In the genomic region with DNA sequence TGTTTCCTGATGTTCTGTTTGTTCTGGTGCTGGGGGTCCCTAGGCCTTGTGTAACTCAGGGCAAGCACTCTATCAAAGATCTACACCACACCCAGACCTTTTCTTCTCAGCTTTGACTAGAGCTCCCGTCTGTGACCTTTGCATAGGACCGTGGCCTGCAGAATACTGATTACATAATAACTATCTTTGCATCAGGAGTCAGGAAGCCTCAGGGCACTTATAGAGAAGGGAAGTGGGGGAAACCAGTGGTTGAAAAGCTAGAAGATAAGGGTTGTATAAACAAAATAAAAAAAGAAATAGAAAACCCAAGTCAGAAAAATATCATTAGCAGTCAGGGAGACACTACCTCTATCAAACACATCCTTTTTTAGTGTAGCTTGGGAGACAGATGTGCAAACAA, we compare ENCODE assay signal across 19 mouse cellular contexts. TPM values are rescaled to one million over a fixed set of nuclear protein-coding genes. Genes with fewer than 3 reads are reported as not detected.
DNase-seq lines count a peak whose midpoint lies in the region; ATAC-seq lines count a peak whose summit lies in the region.
"Had no signal": no experiment of that assay in that cellular context is flagged by ENCODE, and none has a peak within 500 bp of the region (broad histone marks: within the 10 kb centered on the region; RNA-seq: fewer than 3 reads in every experiment).

No protein-coding gene starts in this region.

- H3K4me3 ChIP-seq in erythroblast, embryonic 14.5 days (replicated peaks), result peak overlapping the region; percentile 67
- H3K4me3 ChIP-seq in liver, embryonic 13.5 days (replicated peaks), result peak overlapping the region; percentile 12
- H3K4me3 ChIP-seq in midbrain, embryonic 11.5 days (ENCODE audit: low read depth, low read length), result no peak overlapping the region
- H3K4me3 ChIP-seq: forebrain, embryonic 15.5 days; hindbrain, embryonic 15.5 days; limb, embryonic 10.5 days; midbrain, embryonic 12.5 days had no signal

- H3K27ac ChIP-seq in liver, embryonic 13.5 days, result peak overlapping the region; percentile 95
- H3K27ac ChIP-seq in midbrain, embryonic 11.5 days (ENCODE audit: low read depth, low read length), result no peak overlapping the region
- H3K27ac ChIP-seq: forebrain, embryonic 15.5 days; hindbrain, embryonic 15.5 days; limb, embryonic 10.5 days; midbrain, embryonic 12.5 days had no signal

- H3K36me3 ChIP-seq in erythroblast, embryonic 14.5 days (ENCODE audit: control insufficient read depth), result peaks cover 17% of the 10 kb centered on the region
- H3K36me3 ChIP-seq in liver, embryonic 13.5 days, result no peaks in the 10 kb centered on the region
- H3K36me3 ChIP-seq in midbrain, embryonic 11.5 days (ENCODE audit: control insufficient read depth, insufficient read depth, low read length), result no peaks in the 10 kb centered on the region
- H3K36me3 ChIP-seq: forebrain, embryonic 15.5 days; hindbrain, embryonic 15.5 days; limb, embryonic 10.5 days; midbrain, embryonic 12.5 days had no signal

- peaks cover 88% of the 10 kb centered on the region for H3K4me1 ChIP-seq in erythroblast, embryonic 14.5 days (ENCODE audit: control insufficient read depth)
- H3K4me1 ChIP-seq in liver, embryonic 13.5 days (replicated peaks), result peaks cover 77% of the 10 kb centered on the region
- H3K4me1 ChIP-seq in midbrain, embryonic 11.5 days (ENCODE audit: control insufficient read depth, insufficient read depth, low read length), result no peaks in the 10 kb centered on the region
- H3K4me1 ChIP-seq: forebrain, embryonic 15.5 days; hindbrain, embryonic 15.5 days; limb, embryonic 10.5 days; midbrain, embryonic 12.5 days had no signal

- 5% methylated on average over 2 of the region's 2 CpGs for WGBS in liver, embryonic 13.5 days (ENCODE audit: insufficient replicate concordance)
- 92% methylated on average over 2 of the region's 2 CpGs for WGBS in midbrain, embryonic 11.5 days

- no peaks in the 10 kb centered on the region for H3K27me3 ChIP-seq in erythroblast, embryonic 14.5 days (ENCODE audit: control insufficient read depth)
- no peaks in the 10 kb centered on the region for H3K27me3 ChIP-seq in liver, embryonic 13.5 days
- H3K27me3 ChIP-seq in midbrain, embryonic 11.5 days (ENCODE audit: control insufficient read depth, insufficient read depth, low read length), result no peaks in the 10 kb centered on the region
- H3K27me3 ChIP-seq: forebrain, embryonic 15.5 days; hindbrain, embryonic 15.5 days; midbrain, embryonic 12.5 days had no signal

- H3K4me2 ChIP-seq in liver, embryonic 13.5 days, result peak overlapping the region; percentile 54
- H3K4me2 ChIP-seq in midbrain, embryonic 11.5 days, result no peak overlapping the region
- H3K4me2 ChIP-seq: forebrain, embryonic 15.5 days; hindbrain, embryonic 15.5 days; midbrain, embryonic 12.5 days had no signal

- no peaks in the 10 kb centered on the region for H3K9me3 ChIP-seq in erythroblast, embryonic 14.5 days (ENCODE audit: control insufficient read depth, low read length)
- no peaks in the 10 kb centered on the region for H3K9me3 ChIP-seq in liver, embryonic 13.5 days (replicated peaks)
- H3K9me3 ChIP-seq in midbrain, embryonic 11.5 days (ENCODE audit: control insufficient read depth, low read length), result no peaks in the 10 kb centered on the region
- H3K9me3 ChIP-seq: forebrain, embryonic 15.5 days; hindbrain, embryonic 15.5 days; limb, embryonic 10.5 days had no signal

- H3K9ac ChIP-seq in liver, embryonic 13.5 days, result peak overlapping the region; percentile 59
- no peak overlapping the region for H3K9ac ChIP-seq in midbrain, embryonic 11.5 days (ENCODE audit: low read length)
- H3K9ac ChIP-seq: forebrain, embryonic 15.5 days; hindbrain, embryonic 15.5 days; midbrain, embryonic 12.5 days had no signal

- DNase-seq in MEL-GATA-1-ER (ENCODE audit: extremely low read depth, low read depth), result peak; percentile 93
- DNase-seq in liver, embryonic 13.5 days, result no peak
- no peak for DNase-seq in lung, postnatal 4 days
- no peak for DNase-seq in midbrain, embryonic 11.5 days (ENCODE audit: low spot score, missing footprints)
- DNase-seq in retina, postnatal 1 day, result no peak
- no peak for DNase-seq in thymus, postnatal 10 days (ENCODE audit: low spot score in 2 of 2)
- DNase-seq: cerebellum, adult 8-10 months; heart, postnatal 4 days; kidney, postnatal 36 days; lung, adult 18-20 months; lung, postnatal 14 days; right cerebral cortex, adult 18-20 months; thymus, postnatal 4 days had no signal

- peak; percentile 39 for ATAC-seq in liver, embryonic 13.5 days (ENCODE audit: low read depth)
- ATAC-seq in midbrain, embryonic 11.5 days (ENCODE audit: low FRiP score), result no peak
- ATAC-seq: forebrain, embryonic 15.5 days; intestine, embryonic 16.5 days had no signal

RNA-seq across cellular contexts. Expression of a gene that starts 20.6 kb away (rescaled TPM):
- 0.40 and 0.52 TPM in 2 replicates for polyA plus RNA-seq in erythroblast, embryonic 14.5 days (2012)
- 29.6 and 32.1 TPM in 2 replicates for polyA plus RNA-seq in liver, embryonic 13.5 days (2015; fragmentation: Nextera tagmentation; extraction: Ambion mirVana)
- 30.3 and 35.1 TPM in 2 replicates for polyA plus RNA-seq in midbrain, embryonic 11.5 days (2014; fragmentation: Nextera tagmentation; extraction: Ambion mirVana)

Comparison
In these comparisons a context has a peak if more than half of its experiments do, and no peak if none do; other contexts are left out.
1. RNA of a gene that starts 20.6 kb away (polyA plus RNA-seq): 30.3 to 35.1 TPM in midbrain, embryonic 11.5 days and 29.6 to 32.1 TPM in liver, embryonic 13.5 days; 0.40 to 0.52 TPM in erythroblast, embryonic 14.5 days; every median in the first group is over 10 times any median in the second.